Mouse (Mus musculus): ENCODE results near the gene Exosc5.

DNA sequence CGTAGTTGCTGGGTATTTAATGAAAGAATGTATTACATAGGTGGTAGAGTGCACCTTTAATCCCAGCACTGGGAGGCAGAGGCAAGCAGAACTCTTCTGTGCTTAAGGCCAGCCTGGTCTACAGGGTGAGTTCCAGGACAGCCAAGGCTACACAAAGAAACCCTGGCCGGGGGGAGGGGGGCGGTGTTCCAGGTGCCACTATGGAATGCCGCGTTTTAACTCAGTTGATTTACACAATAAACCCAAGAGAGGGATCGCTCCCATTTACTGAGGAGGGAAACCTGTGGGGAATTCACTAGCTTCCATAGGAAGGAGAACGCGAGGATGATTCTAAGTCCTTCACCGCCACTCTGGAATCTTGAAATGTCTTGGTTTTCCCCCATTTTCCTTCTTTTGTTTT, 10.7 kb downstream of the Exosc5 start:
- TF ChIP-seq CTCF (IDR thresholded peaks at IDR 0.05; ENCODE audit: low read depth) (no peak), EP300 (optimal IDR thresholded peaks at IDR 0.05) (no peak)
